Mouse (Mus musculus) left cerebral cortex, postnatal 25 days (tissue): ENCODE results near the gene Stxbp4. TPM values are rescaled to one million over a fixed set of nuclear protein-coding genes. Genes with fewer than 3 reads are reported as not detected.

ENCODE experiments used
- DNase-seq, 2 experiments: peaks; one replicate each; pipeline ENCODE4 v3.0.0; 2022; ENCODE audit warnings: low spot score in 2 of 2, mixed read lengths in 1 of 2
- intact Hi-C: fragments of 180-260 bp; cut with DNase I; formaldehyde crosslinking; loops from one replicate; pipeline ENCODE4 v1.15.1; 2025
- total RNA-seq, 2 experiments: library from RNA; stranded (reverse); gene quantifications; 2 replicates each; pipeline ENCODE4 v1.2.3; 2021

Stxbp4 gene
- total RNA-seq = 10 to 100 TPM; 11.2 to 12.2 TPM

DNA sequence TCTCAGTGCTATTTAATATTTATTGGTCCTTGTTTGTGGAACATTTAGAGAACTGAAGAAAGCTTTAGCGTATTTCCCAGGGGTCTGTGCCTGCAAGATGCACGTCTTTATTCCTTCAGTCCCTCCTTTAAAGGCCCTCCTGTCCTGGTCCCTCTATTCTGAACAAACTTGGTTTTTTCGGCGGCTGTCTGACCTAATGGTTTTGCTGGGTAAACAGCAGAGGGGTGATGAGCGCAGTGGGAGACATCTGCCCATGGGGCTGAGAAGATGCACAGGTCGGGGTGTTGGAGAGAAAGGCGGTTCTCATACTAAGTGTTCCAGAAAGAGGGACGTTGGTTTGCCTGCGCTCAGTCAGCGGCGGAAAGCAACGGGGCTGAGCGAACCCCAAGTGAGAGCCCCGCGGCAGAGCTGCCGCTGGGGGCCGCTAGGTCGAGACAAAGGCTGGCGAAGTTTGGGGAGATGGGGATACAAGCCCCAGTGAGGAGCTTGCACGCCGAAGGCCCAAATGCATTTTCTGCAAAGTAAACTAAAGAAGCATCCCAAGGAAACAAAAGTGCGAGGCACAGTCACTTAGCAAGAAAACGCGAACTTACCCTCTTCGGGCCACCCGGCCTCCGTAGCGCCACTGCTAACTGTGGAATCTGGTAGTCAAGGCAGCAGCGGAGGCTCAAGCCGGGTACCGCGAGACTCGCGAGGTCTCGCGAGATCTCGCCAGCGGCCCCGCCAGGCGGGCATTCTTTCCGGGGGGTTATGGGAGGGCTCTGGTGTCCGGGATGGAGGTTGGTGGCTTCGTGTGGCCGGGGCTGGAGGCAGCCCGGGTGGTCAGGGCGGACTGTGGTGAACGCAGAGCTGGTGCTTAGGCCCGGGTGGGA lies at the start of gene Stxbp4, which contains the start of gene Cox11:
TSS of gene Stxbp4 (minus strand) at position 645 of the 872 bp plus-strand sequence.
TSS of gene Cox11 (plus strand) at position 734 of the 872 bp plus-strand sequence.
- intact Hi-C loops = loop anchor here (5.0 kb wide), 1 partner anchor 390 kb away; the partner anchor contains the start of gene Mmd
- peak; percentile 96 to 97 for DNase-seq

DNA sequence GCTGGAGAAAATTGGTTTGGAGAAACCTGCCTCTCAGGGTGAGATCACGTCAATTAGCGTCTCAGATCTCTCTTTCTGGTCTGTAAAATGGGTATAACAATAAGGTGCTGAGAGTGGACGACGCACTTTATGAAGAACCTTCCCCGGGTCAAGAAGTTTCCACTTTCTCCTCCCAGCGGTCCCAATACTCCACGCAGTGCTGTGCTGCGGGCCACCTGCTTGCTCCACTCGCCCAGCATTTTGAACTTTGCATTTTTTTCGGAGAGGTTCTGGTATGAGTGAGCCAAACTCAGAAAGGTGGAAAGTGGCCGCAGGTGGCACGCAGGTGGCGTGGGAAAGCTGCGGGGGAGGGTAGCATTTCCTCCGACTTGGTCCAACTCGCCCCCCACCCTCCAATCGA lies 49.2 kb upstream of the Stxbp4 start:
- no peak for DNase-seq
- intact Hi-C loops = no loop called here

DNA sequence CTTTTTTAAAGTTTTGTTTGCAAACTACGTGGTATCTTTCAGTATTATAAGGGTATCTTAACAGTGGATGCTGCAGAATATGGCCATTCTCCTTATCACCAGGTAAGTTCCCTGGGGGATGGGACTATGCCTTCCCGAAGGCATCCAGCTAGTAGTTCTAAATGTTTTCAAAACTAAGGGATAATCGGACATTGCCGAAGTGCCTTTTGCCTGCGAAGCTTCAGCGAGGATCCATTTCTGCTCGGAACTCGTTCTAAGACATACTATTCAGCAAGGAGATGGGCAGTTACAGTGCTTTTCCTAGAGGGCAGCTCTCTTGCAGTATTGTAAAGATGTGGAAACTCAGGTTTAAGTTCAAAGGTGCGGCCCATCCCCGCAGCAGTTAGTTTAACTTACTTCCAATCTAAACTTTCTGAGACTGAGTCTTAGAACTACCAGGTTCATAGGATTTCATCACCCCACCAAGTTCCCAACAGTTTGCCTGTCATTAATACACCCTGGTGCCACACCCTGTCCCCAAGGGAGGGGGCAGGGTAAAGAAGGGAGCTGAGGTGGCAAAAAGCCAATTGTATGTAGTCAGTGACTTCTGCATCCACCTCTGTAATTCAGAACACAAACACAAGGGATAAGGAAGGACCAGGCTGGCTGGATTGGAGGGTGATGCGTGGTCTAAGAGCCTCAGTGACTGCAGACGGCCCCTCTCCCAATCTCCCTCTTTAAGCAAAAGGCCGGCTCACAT lies 48.6 kb upstream of the Stxbp4 start:
- intact Hi-C loops = no loop called here
- no peak for DNase-seq

DNA sequence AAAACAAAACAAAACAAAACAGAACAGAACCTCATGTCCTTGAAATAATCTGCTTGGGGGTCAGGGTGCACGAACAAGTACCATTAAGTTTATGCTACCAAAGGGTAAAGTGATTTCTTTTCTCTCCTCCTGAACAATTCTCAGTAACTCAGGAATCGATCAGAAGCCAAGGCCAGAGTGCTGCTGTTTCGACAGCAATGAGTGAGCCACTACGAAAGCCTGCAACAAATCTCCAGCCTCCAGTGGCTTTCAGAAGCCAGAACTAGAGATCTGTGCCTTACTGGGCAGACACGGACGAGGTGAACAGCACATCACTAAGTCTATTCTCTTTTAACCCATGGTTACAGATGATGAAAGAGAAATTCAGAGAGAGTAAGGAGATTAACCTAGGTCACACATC lies 47.3 kb upstream of the Stxbp4 start:
- intact Hi-C loops = no loop called here
- no peak for DNase-seq

DNA sequence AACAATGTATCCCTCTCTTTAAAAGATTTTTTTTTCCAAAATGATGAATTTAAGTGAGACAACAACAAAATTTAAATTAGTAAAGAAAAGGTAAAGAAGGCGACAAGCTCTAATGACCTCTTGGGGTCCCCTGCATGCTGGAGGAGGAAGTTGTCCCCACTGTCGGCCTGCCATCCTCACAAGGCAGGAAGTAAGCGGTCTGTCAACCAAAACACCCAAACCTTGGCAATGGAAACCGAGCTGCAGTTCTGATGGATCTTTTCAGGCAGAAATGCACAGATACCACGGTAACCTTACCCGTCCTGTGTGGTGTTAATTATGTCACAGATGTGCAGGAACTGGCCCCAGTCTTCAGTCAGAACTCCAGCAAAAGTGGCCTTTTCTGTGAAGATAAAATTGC lies 46.9 kb upstream of the Stxbp4 start:
- DNase-seq = no peak
- intact Hi-C loops = no loop called here

- intact Hi-C loops = no loop called here
- no peak for DNase-seq
Measured at GRCm38 (mm10) chr11:90681171-90681570, 43.3 kb upstream of the Stxbp4 start.

DNA sequence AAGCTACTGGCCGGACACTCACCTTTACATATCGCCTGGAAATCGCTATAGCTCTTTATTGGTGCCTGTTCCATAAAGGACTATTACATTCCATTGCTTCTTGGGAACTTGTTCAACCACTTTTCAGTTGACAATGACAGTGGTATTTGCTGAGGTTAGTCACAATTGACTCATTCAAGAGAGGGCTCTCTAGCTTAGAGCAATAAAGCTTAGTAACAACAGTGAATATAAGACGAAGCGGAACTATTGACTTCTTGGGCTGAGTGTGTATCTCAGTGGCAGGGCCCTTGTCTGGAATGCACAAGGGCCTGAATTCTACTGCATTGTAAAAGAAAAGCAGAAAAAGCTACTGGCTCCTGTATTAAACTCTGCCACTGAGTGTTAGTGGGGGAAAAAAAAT lies 40.7 kb upstream of the Stxbp4 start:
- no peak for DNase-seq
- intact Hi-C loops = no loop called here

GRCm38 (mm10) chr11:90677771-90678288 lies 39.9 kb upstream of the Stxbp4 start:
- DNase-seq = peak; percentile 28 to 89
- intact Hi-C loops = no loop called here

DNA sequence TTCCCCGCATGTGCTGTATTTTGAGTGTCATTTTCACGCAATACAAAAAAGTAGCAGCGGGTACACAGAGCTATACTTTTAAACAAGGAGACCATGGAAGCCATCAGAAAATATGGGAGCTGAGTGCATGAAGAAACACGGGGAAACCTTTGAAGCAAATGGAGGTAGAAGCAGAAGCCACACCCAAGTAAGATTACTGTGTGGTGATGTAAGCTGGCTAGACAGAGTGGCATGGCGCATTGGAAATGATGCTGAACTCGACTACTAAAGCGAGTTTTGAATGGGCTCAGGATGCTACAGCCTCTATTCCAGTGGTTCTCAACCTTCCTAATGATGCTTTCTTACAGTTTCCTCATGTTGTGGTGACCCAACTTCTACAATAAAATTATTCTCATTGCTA lies 39.1 kb upstream of the Stxbp4 start:
- DNase-seq = no peak
- intact Hi-C loops = no loop called here

GRCm38 (mm10) chr11:90675479-90676110 lies 37.7 kb upstream of the Stxbp4 start:
- DNase-seq = no peak
- intact Hi-C loops = no loop called here

- intact Hi-C loops = no loop called here
- DNase-seq = no peak
Measured at GRCm38 (mm10) chr11:90667325-90667724, 29.4 kb upstream of the Stxbp4 start.

- intact Hi-C loops = no loop called here
- no peak for DNase-seq
Measured at GRCm38 (mm10) chr11:90666916-90667315, 29.0 kb upstream of the Stxbp4 start.

GRCm38 (mm10) chr11:90666144-90666757 lies 28.4 kb upstream of the Stxbp4 start:
- DNase-seq = no peak
- intact Hi-C loops = no loop called here

- intact Hi-C loops = no loop called here
- DNase-seq = peak in 1 of 2 experiments; percentile 47
Measured at GRCm38 (mm10) chr11:90665161-90665560, 27.3 kb upstream of the Stxbp4 start.

- DNase-seq = no peak
- intact Hi-C loops = no loop called here
Measured at GRCm38 (mm10) chr11:90664345-90664986, 26.6 kb upstream of the Stxbp4 start.

DNA sequence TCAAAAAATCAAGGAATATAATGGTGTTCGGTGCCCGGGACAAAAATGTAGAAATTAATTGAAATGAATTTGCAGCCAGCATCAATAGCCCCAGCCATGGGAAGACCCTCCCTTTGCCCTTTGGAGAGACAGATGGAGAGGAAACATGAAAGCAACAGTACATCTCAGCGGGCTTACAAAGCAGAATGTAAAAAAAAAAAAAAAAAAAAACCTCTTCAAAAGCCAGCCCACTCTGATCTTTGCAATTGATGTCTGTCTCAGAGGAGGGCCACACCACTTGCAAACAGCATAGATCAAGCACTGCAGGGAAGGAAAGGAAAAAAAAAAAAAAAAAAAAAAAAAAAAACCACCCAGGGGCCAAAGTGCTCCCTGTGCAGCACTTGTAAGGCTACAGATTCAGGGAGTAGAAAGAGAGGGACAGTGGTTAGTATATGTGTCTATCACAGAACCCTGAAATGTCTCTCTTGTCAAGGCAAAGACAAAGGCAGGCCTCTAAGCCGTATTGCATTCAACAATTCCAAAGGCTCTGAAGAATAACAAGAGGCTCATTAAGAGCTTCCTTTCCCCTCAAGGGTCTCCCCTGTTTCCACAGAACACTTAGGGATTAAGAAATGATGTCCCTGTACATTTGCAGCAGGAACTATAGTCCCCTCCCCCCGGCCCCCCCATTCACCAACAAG lies 25.9 kb upstream of the Stxbp4 start:
- intact Hi-C loops = no loop called here
- DNase-seq = no peak

DNA sequence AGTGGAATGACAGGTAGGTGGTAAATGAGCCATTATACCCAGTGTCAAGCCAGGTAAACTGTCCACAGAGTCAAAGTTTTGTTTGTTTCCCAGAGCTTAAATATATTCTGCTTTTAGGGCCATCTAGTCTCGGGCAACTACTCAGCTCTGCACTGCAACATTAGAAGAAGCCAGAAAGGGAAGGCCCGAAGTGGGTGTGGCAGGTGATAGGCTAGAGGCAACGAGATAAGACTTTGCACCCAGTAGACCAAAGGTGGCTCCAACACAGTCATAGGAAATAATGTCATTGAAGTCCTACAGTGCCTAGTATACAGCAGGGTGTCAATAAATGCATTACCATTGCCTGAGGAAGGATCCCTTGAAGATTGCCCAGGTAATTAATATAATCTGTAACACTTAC lies 25.2 kb upstream of the Stxbp4 start:
- intact Hi-C loops = no loop called here
- no peak for DNase-seq

- intact Hi-C loops = no loop called here
- DNase-seq = no peak
Measured at GRCm38 (mm10) chr11:90660662-90661061, 22.8 kb upstream of the Stxbp4 start.

DNA sequence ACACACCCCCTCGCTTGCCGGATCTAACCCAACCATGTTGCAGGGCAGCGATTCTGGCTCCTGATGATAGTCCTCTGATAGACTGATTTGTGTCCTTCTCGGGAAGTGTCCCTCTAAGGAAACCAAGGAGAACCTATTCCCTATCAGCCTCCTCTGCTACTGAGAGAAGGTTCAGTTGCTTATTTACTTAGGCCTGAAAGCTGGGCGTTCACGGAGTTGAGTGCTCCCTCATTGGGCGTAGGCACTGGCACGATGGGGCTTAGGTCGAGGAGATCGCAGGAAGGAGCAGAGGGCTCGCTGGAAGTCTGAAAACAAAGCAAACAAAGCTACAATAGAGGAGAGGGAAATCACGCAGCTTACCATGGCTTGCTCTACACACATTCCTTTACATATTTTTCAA lies 19.6 kb upstream of the Stxbp4 start:
- no peak for DNase-seq
- intact Hi-C loops = no loop called here
